Mouse (Mus musculus) midbrain, embryonic 16.5 days (tissue): ENCODE results near the gene Fbxo24. TPM values are rescaled to one million over a fixed set of nuclear protein-coding genes. Genes with fewer than 3 reads are reported as not detected.
A peak's percentile ranks its signal among the peaks of the same experiment; 100 is the strongest.

Experiments used
- ATAC-seq: fragments of 200-750 bp; cut with Nextera tagmentation; 2 replicates; pipeline ENCODE4 v1.8.0; 2017; ENCODE audit warnings: moderate TSS enrichment
- H3K27ac ChIP-seq: fragments of 300-500 bp; sonication (generic); 2 replicates; pipeline ENCODE4 v1.5.1; 2014; ENCODE audit warnings: mild to moderate bottlenecking, low read length, mixed read lengths
- H3K27me3 ChIP-seq: fragments of 300-500 bp; sonication (generic); 2 replicates; pipeline ENCODE4 v1.6.1; 2014; ENCODE audit warnings: low read depth, low read length, mixed read lengths; ENCODE audit not compliant: control insufficient read depth, insufficient read depth
- H3K36me3 ChIP-seq: fragments of 300-500 bp; sonication (generic); 2 replicates; pipeline ENCODE4 v1.6.1; 2014; ENCODE audit warnings: mild to moderate bottlenecking, low read length, moderate library complexity, mixed read lengths; ENCODE audit not compliant: control insufficient read depth, insufficient read depth
- H3K4me1 ChIP-seq: fragments of 300-500 bp; sonication (generic); 2 replicates; pipeline ENCODE4 v1.6.1; 2014; ENCODE audit warnings: mild to moderate bottlenecking, low read length, mixed read lengths; ENCODE audit not compliant: control insufficient read depth, insufficient read depth
- H3K4me2 ChIP-seq: fragments of 300-500 bp; sonication (generic); 2 replicates; pipeline ENCODE4 v1.6.1; 2014; ENCODE audit warnings: mild to moderate bottlenecking, low read length, mixed read lengths
- H3K4me3 ChIP-seq: fragments of 300-500 bp; sonication (generic); 2 replicates; pipeline ENCODE4 v1.5.1; 2014; ENCODE audit warnings: low read depth, mild to moderate bottlenecking, low read length, moderate library complexity, mixed read lengths
- H3K9ac ChIP-seq: fragments of 300-500 bp; sonication (generic); 2 replicates; pipeline ENCODE4 v1.6.1; 2014; ENCODE audit warnings: low read depth, low read length, mixed read lengths
- H3K9me3 ChIP-seq: fragments of 300-500 bp; sonication (generic); replicated peaks from 2 replicates; pipeline ENCODE4 v1.6.1; 2014; ENCODE audit warnings: mild to moderate bottlenecking, low read length, mixed read lengths; ENCODE audit not compliant: control insufficient read depth, poor library complexity, severe bottlenecking
- WGBS: fragments of 180-500 bp; shearing (Covaris S2); extraction: QIAGEN DNeasy Blood & Tissue Kit; methylation state at CpG from one replicate; pipeline ENCODE4 v1.1.7; 2014; 5-methylcytosine and 5-hydroxymethylcytosine counted together
- polyA plus RNA-seq: library from polyadenylated mRNA; unstranded; fragments of >200 nt; fragmentation: Nextera tagmentation; extraction: Ambion mirVana; gene quantifications from 2 replicates; pipeline ENCODE4 v1.2.1, GENCODE M21; 2015

Gene Fbxo24
- polyA plus RNA-seq, 1 experiment from 2014 or later: 0.11 TPM

DNA sequence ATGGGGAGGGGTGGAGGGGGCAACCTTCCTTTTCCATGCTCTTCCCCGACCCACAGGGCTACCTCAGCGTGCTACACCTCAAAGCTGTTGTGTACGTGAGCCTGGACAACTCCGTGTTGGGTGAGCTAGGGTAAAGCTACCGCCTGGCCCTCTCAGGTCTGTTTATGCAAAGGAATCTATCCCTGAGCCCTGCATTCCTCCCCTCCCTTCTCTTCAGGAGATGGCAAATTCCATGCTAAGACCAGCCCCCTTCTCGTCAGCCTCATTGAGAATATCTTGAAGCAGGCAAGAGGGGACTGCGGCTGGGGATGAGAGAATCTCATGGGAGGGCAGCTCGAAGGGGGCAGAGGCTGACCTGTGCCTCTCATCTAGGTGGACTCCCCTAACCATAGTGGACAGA, 46.1 kb downstream of the Fbxo24 start:
- H3K4me3 ChIP-seq: peak overlapping the region; percentile 38
- peak overlapping the region; percentile 87; the same call in 1 of the 2 replicates for H3K27ac ChIP-seq
- ATAC-seq: no peak
- 39% methylated on average over 8 of the region's 8 CpGs for WGBS
- peaks cover 6% of the 10 kb centered on the region; the same call in 1 of the 2 replicates for H3K4me1 ChIP-seq
- no peaks in the 10 kb centered on the region for H3K36me3 ChIP-seq
- H3K9ac ChIP-seq: peak overlapping the region; percentile 67
- no peaks in the 10 kb centered on the region for H3K27me3 ChIP-seq
- no peaks in the 10 kb centered on the region for H3K9me3 ChIP-seq
- peak overlapping the region; percentile 63 for H3K4me2 ChIP-seq

- Histone ChIP-seq H3K36me3 (no peaks in the 10 kb centered on the region), H3K4me2 (no peak overlapping the region), H3K9ac (no peak overlapping the region), H3K27ac (no peak overlapping the region), H3K4me3 (no peak overlapping the region), H3K4me1 (peaks cover 6% of the 10 kb centered on the region; the same call in 1 of the 2 replicates), H3K27me3 (no peaks in the 10 kb centered on the region), H3K9me3 (no peaks in the 10 kb centered on the region)
- ATAC-seq: no peak
- 83% methylated on average over 6 of the region's 6 CpGs for WGBS
These were observed 48.6 kb downstream of the Fbxo24 start for GRCm38 (mm10) chr5:137580246-137580645.

GRCm38 (mm10) chr5:137574470-137574901, 54.3 kb downstream of the Fbxo24 start:
- no peaks in the 10 kb centered on the region; the same call in 1 of the 2 replicates for H3K4me1 ChIP-seq
- ATAC-seq: peak; percentile 48; the same call in 1 of the 2 replicates
- 4% methylated on average over 27 of the region's 27 CpGs for WGBS
- H3K9me3 ChIP-seq: no peaks in the 10 kb centered on the region
- no peaks in the 10 kb centered on the region for H3K27me3 ChIP-seq
- no peak overlapping the region for H3K27ac ChIP-seq
- H3K4me3 ChIP-seq: peak overlapping the region; percentile 33
- H3K36me3 ChIP-seq: no peaks in the 10 kb centered on the region
- H3K4me2 ChIP-seq: peak overlapping the region; percentile 56
- peak overlapping the region; percentile 52; the same call in 1 of the 2 replicates for H3K9ac ChIP-seq

DNA sequence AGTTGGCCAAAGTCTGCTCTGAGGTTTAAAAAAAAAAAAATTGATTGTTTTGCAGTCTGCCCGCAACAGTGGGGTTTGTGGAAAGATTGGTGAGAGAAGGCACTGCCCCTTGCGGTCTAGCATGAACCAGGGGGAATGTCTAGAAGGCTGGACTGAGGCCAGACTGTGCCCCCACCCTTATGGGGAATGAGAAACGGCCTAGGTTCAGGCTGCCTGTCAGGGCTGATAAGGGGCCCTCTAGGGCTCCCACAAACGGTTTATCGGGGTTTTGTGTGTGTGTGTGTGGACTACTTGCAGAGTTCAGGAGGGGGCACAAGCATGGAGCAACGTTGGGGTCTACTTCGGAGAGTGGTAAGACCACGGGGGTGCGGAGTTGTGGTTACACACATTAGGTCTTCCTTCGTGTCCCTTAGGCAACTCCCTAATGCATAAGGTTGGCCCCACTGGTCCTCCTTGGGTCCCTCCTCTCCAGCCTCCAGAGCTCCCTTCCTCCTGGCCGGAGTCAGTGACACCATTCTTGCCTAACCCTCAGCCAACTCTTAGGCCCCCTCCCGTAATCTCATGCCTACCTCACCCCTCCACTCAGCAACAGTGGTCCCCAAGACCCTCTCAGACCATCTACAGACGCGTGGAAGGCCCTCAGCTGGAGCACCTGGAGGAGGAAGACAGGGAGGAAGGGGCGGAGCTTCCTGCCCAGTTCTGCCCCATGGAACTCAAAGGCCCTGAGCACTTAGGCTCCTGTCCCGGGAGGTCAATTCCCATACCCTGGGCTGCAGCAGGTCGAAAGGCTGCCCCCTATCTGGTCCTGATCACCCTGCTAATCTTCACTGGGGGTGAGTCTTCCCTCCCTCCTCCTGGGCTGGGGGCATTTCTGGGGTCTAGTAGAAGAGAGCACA, 57.9 kb downstream of the Fbxo24 start:
- no peak overlapping the region for H3K9ac ChIP-seq
- H3K4me3 ChIP-seq: no peak overlapping the region
- no peaks in the 10 kb centered on the region; the same call in 1 of the 2 replicates for H3K4me1 ChIP-seq
- 0 out of 2 replicates have a peak, but pooled peaks cover 4% of the 10 kb centered on the region for H3K36me3 ChIP-seq
- H3K4me2 ChIP-seq: no peak overlapping the region
- no peaks in the 10 kb centered on the region for H3K9me3 ChIP-seq
- H3K27ac ChIP-seq: no peak overlapping the region
- 88% methylated on average over 17 of the region's 17 CpGs for WGBS
- no peak; the same call in 1 of the 2 replicates for ATAC-seq
- no peaks in the 10 kb centered on the region for H3K27me3 ChIP-seq

- no peak for ATAC-seq
These were observed 58.6 kb downstream of the Fbxo24 start for GRCm38 (mm10) chr5:137570181-137570580.

DNA sequence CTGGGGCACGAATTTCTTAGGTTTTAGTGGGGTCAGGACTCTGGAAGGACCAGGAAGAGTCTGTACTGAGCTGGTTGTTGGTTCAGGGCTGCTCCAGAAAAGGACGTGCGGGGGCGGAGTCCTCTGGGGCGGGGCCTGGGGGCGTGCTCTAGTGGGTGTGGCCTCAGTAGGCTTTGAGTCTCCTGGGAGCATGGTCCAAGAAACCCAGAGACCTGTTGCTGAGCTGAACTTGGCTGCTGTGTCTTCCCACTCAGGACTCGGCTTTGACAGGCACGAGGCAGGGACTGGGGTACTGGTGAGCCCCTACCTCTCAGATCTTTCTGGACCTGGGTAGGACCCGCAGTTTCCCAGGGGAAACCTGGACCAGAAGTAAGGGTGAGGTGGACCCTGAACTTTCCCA, 59.1 kb downstream of the Fbxo24 start, which contains the start of gene Tfr2:
Gene Tfr2, plus strand, starts transcription at position 176 of the 400 bp plus-strand sequence.
- Histone ChIP-seq H3K4me1 (no peaks in the 10 kb centered on the region; the same call in 1 of the 2 replicates), H3K4me3 (no peak within 1 kb of the TSS), H3K27me3 (no peaks in the 10 kb centered on the region), H3K4me2 (no peak within 1 kb of the TSS), H3K36me3 (peaks cover 10% of the 10 kb centered on the region), H3K9me3 (no peaks in the 10 kb centered on the region), H3K9ac (no peak within 1 kb of the TSS), H3K27ac (no peak within 1 kb of the TSS)
- WGBS: 34% methylated on average over 9 of the region's 9 CpGs
- ATAC-seq: no peak

More at GRCm38 (mm10) chr5:137570181-137570580, 58.6 kb downstream of the Fbxo24 start:
- no peaks in the 10 kb centered on the region for H3K9me3 ChIP-seq
- H3K4me1 ChIP-seq: no peaks in the 10 kb centered on the region; the same call in 1 of the 2 replicates
- H3K27ac ChIP-seq: no peak overlapping the region
- no peak overlapping the region for H3K4me2 ChIP-seq
- H3K9ac ChIP-seq: no peak overlapping the region
- H3K27me3 ChIP-seq: no peaks in the 10 kb centered on the region
- H3K36me3 ChIP-seq: peaks cover 7% of the 10 kb centered on the region; the same call in 1 of the 2 replicates
- H3K4me3 ChIP-seq: no peak overlapping the region
- WGBS: 46% methylated on average over 7 of the region's 7 CpGs

GRCm38 (mm10) chr5:137569031-137569430, 59.8 kb downstream of the Fbxo24 start:
- Histone ChIP-seq H3K9ac (no peak overlapping the region), H3K27me3 (no peaks in the 10 kb centered on the region), H3K27ac (no peak overlapping the region), H3K36me3 (peaks cover 12% of the 10 kb centered on the region), H3K9me3 (no peaks in the 10 kb centered on the region), H3K4me2 (no peak overlapping the region), H3K4me3 (no peak overlapping the region), H3K4me1 (no peaks in the 10 kb centered on the region)
- no peak for ATAC-seq
- 83% methylated on average over 9 of the region's 12 CpGs for WGBS

GRCm38 (mm10) chr5:137568223-137568798, 60.5 kb downstream of the Fbxo24 start:
- H3K4me3 ChIP-seq: no peak overlapping the region
- H3K4me2 ChIP-seq: no peak overlapping the region
- H3K36me3 ChIP-seq: peaks cover 12% of the 10 kb centered on the region
- no peaks in the 10 kb centered on the region for H3K27me3 ChIP-seq
- H3K4me1 ChIP-seq: no peaks in the 10 kb centered on the region
- H3K9ac ChIP-seq: no peak overlapping the region
- ATAC-seq: no peak
- H3K27ac ChIP-seq: no peak overlapping the region
- WGBS: 81% methylated on average over 8 of the region's 8 CpGs
- no peaks in the 10 kb centered on the region for H3K9me3 ChIP-seq
